Mouse (Mus musculus) urinary bladder, adult 18-20 months (tissue): ENCODE results near the gene Gm3286.
"Not testable (repeated sequence)": the region's sequence is repeated elsewhere in the genome, so short reads cannot be mapped to it uniquely, and the experiment has no call there.

ENCODE experiments used
- DNase-seq, 2 experiments: peaks; one replicate each; pipeline ENCODE4 v3.0.0; 2022; ENCODE audit warnings: low spot score in 2 of 2, mixed read lengths in 2 of 2

Gene Gm3286

GRCm38 (mm10) chr5:95510458-95510857 is at the start of gene Gm3286:
Gm3286 (plus strand) TSS chr5:95510758.
- DNase-seq: not testable (repeated sequence)
